Mouse (Mus musculus) heart, postnatal 0 days (tissue): Measurements from ENCODE around the gene Sema7a.

Source experiments
- CTCF ChIP-seq: IDR thresholded peaks from 2 replicates; pipeline ENCODE4 v1.5.1; 2016; ENCODE audit warnings: antibody characterized with exemption, control low read depth, low read depth
- EP300 ChIP-seq: IDR thresholded peaks from 2 replicates; pipeline ENCODE4 v1.6.1; 2016; ENCODE audit warnings: antibody characterized with exemption, low read depth

GRCm38 (mm10) chr9:57923046-57923445 lies 16.9 kb upstream of the Sema7a start:
- no peak for TF ChIP-seq EP300
- no peak for TF ChIP-seq CTCF
